Mouse (Mus musculus) heart, adult 18-20 months (tissue): Measurements from ENCODE around the gene Acad8. TPM values are rescaled to one million over a fixed set of nuclear protein-coding genes. Genes with fewer than 3 reads are reported as not detected.

Source experiments
- DNase-seq, 2 experiments: peaks; one replicate each; pipeline ENCODE4 v3.0.0; 2021 to 2022; ENCODE audit warnings: mixed read lengths in 1 of 2
- total RNA-seq, 2 experiments: library from RNA; stranded (reverse); gene quantifications; 2 replicates each; pipeline ENCODE4 v1.2.3; 2021

The Acad8 gene
- total RNA-seq, 2 experiments from 2014 or later = 53.4 to 61.9 TPM

GRCm38 (mm10) chr9:26985090-26985613 is 14.2 kb downstream of the Acad8 start:
- DNase-seq = no peak

GRCm38 (mm10) chr9:26978776-26979175 is 20.6 kb downstream of the Acad8 start:
- DNase-seq = no peak

GRCm38 (mm10) chr9:26977754-26978153 is 21.6 kb downstream of the Acad8 start:
- no peak for DNase-seq

- no peak for DNase-seq
Measured at GRCm38 (mm10) chr9:26947790-26948189, 51.6 kb downstream of the Acad8 start.

DNA sequence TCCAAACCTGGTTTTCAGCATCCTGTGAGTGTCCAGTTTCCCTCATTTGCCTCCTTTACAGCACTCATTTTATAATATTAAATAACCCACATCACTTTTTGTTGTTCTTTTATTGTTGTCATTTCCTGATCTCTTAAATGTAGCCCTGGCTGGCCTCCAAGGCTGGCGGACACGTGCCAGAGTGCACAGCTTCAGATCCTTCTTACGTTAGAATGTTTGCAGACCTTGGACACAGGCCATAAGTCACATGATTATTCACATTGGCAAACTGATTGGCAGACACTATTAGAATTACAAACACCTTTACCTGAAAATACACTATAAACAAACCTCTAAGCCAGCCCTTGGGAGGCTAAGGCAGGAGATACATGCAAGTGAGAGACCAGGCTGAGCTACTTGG is 75.2 kb downstream of the Acad8 start:
- peak in 1 of 2 experiments; percentile 21 for DNase-seq

Other genes starting within 250 kb of the Acad8 start
- gene Glb1l2, start 193.1 kb downstream of the Acad8 start, total RNA-seq = 1 to 10 TPM in 1 of 2 experiments, under 1 TPM in 1; 0.65 to 1.4 TPM
- gene Glb1l3, start 138.7 kb downstream of the Acad8 start, total RNA-seq = not detected
- gene Gm1110, start 76.5 kb downstream of the Acad8 start, total RNA-seq = not detected
- gene Thyn1, start 144 bp upstream of the Acad8 start, total RNA-seq = 10 to 100 TPM; 24.6 to 27.7 TPM
- gene Vps26b, start 30.5 kb upstream of the Acad8 start, total RNA-seq = 10 to 100 TPM; 27.8 to 28.5 TPM
- gene Ncapd3, start 30.6 kb upstream of the Acad8 start, total RNA-seq = 10 to 100 TPM in 1 of 2 experiments, 1 to 10 TPM in 1; 8.9 to 11.3 TPM
- gene Jam3, start 155.9 kb upstream of the Acad8 start, total RNA-seq = 10 to 100 TPM; 12.4 to 13.9 TPM